Mouse (Mus musculus) urinary bladder, postnatal 4 days (tissue): Measurements from ENCODE around the gene Myod1.

Experiments used
- DNase-seq, 2 experiments: peaks; one replicate each; pipeline ENCODE4 v3.0.0; 2021 to 2022; ENCODE audit warnings: low spot score in 2 of 2

Gene Myod1

GRCm38 (mm10) chr7:46415818-46416425, 39.6 kb downstream of the Myod1 start:
- DNase-seq, result no peak

- no peak for DNase-seq
Observed at GRCm38 (mm10) chr7:46417467-46417866, 41.2 kb downstream of the Myod1 start.

- DNase-seq, result no peak
Observed at GRCm38 (mm10) chr7:46418102-46418622, 41.9 kb downstream of the Myod1 start.

- DNase-seq, result no peak
Observed at GRCm38 (mm10) chr7:46421535-46421934, 45.3 kb downstream of the Myod1 start.

GRCm38 (mm10) chr7:46422052-46422763, 45.9 kb downstream of the Myod1 start:
- no peak for DNase-seq

- DNase-seq, result no peak
Observed at GRCm38 (mm10) chr7:46422764-46423412, 46.6 kb downstream of the Myod1 start.

GRCm38 (mm10) chr7:46423951-46424350, 47.7 kb downstream of the Myod1 start:
- no peak for DNase-seq

- no peak for DNase-seq
Observed at GRCm38 (mm10) chr7:46425012-46425411, 48.7 kb downstream of the Myod1 start.
